Mouse (Mus musculus): Measurements from ENCODE around the gene Ikzf1.

Gene Ikzf1

DNA sequence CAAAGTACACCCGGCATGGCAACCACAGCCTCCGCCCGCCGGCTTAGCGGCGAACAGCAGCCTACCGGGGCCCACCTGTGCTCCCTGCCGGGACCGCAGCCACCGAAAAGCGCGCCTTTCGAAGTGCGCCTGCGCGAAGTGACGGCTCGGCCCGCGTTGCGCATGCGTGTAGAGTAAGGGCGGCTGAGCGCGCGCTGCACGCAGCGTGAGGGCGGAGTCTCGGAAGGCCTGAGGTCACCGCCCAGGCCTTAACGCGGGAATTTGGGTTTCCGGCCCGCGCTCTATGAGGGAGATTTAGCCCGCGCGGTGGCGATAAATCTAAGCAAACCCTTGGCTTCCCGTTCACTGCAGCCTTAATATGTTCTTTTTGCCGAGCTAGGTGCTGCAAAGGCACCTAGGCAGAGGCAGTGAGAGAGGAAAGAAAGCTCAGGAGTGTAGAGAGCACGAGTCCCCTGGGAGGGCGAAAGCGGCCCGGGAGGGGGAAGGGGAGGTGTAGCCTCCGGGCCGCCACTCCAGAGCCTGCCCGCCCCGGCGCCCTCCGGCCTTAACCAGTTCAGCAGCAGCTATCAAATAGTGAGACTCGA is 124.1 kb downstream of the Ikzf1 start, which contains the start of gene Fignl1:
Fignl1 (minus strand) TSS at position 143 of the 584 bp plus-strand sequence.
- peak; percentile 94 for DNase-seq (ENCODE audit: low read depth, low spot score)

GRCm38 (mm10) chr11:11809404-11810175 is 124.8 kb downstream of the Ikzf1 start:
- DNase-seq (ENCODE audit: low read depth, low spot score): no peak

- DNase-seq (ENCODE audit: low read depth, low spot score): peak; percentile 53
Measured at GRCm38 (mm10) chr11:11811906-11812480, 127.2 kb downstream of the Ikzf1 start.

DNA sequence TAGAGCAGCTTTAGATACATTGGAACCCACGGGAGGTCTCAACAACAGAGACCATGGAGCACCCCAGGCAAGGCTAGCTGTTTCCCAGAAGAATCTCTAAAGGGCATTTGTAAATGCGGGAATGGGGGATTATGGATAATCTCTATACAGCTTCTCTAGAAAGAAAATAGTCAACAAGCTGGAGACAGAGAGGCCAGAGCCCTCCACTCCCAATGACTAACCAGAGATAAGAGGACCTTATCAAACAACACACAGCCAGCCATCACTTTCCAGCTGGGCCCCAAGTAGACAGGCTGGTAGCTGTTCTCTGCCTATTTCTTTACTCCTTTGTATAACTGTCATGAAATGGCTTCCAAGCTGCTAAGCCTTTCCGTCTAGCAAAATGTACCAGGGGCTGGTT is 130.9 kb downstream of the Ikzf1 start:
- DNase-seq (ENCODE audit: low read depth, low spot score): no peak

DNA sequence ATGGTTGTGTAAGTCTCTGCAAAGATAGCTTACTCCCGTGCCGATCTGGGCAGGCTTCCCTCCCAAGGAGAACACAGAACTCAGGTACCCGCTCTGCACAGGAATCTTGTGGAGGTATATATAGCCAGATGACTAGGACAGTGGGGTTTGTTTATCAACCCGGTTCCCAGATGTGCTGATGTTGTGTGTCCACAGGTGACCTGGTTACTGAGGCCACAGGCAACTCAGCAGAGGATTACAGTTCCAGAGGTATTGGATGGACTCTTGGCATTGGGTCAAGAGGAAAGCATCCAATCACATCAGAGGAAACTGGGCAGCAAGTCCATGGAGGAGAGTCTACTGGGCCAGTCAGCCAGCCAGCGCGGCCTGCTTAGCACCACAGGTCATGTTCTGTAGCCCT is 134.0 kb downstream of the Ikzf1 start:
- DNase-seq (ENCODE audit: low read depth, low spot score): peak; percentile 93

DNA sequence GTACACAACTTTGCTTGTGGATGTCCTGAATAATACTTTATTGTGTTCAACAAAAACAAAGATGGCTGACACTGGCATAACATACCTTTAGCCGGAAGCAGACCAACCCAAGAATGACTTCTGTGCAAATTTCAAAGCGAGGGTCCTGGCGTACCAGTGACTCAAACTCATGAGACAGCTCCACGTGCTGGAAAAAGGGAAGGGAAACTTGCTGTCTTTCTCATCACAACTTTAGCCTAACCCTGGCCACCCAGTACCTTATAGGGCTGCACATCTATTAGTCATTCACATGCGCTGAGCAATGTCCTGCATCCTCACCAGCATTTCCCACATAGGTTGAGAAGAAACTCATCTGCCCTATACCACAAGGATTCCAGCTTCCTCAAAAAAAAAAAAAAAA is 134.4 kb downstream of the Ikzf1 start:
- no peak for DNase-seq (ENCODE audit: low read depth, low spot score)

DNA sequence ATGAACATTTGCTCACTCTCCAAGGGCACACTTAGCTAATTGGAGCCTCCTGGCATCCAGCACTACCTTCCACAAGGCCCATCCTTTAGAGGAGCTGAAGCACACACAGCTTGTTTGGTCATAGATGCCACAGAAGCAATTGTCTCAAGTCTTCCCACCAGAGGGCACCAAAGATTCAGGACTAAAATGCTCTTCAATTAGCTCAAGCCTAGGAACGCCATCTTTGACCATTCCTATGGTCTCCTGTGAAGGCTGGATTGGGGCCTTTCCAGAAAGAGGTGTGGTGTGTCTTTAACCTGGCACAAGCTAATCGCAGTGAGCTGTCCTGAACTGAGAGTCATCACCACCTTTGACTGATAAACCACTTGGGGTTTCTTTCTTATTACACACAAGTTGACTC is 135.4 kb downstream of the Ikzf1 start:
- DNase-seq (ENCODE audit: low read depth, low spot score): peak; percentile 84

DNA sequence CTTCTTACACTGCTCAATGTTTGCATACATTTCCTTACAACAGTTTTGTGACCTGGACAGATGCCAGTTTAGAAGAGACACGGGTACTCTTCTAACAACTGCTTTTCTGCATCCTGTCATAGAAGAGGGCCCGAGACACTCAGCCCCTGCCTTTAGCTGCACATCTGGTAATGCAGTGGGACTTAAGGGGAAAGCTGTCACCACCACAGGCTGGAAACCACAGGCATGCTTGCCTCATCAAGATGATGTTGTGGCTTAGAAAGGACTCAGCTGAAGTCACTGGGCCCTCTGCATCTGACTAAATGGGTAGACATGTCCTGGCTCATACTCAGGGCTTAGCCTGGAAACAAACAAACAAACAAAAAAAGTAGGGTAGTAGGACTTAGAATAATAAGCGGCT is 135.9 kb downstream of the Ikzf1 start:
- peak; percentile 40 for DNase-seq (ENCODE audit: low read depth, low spot score)

- DNase-seq (ENCODE audit: low read depth, low spot score): no peak
Measured at GRCm38 (mm10) chr11:11821387-11821975, 136.7 kb downstream of the Ikzf1 start.
